Mouse (Mus musculus): Measurements from ENCODE around the gene Hacd1. TPM values are rescaled to one million over a fixed set of nuclear protein-coding genes. Genes with fewer than 3 reads are reported as not detected.
A peak's percentile ranks its signal among the peaks of the same experiment; 100 is the strongest.

Hacd1 gene
- polyA plus RNA-seq, 1 experiment = 95.0 TPM

DNA sequence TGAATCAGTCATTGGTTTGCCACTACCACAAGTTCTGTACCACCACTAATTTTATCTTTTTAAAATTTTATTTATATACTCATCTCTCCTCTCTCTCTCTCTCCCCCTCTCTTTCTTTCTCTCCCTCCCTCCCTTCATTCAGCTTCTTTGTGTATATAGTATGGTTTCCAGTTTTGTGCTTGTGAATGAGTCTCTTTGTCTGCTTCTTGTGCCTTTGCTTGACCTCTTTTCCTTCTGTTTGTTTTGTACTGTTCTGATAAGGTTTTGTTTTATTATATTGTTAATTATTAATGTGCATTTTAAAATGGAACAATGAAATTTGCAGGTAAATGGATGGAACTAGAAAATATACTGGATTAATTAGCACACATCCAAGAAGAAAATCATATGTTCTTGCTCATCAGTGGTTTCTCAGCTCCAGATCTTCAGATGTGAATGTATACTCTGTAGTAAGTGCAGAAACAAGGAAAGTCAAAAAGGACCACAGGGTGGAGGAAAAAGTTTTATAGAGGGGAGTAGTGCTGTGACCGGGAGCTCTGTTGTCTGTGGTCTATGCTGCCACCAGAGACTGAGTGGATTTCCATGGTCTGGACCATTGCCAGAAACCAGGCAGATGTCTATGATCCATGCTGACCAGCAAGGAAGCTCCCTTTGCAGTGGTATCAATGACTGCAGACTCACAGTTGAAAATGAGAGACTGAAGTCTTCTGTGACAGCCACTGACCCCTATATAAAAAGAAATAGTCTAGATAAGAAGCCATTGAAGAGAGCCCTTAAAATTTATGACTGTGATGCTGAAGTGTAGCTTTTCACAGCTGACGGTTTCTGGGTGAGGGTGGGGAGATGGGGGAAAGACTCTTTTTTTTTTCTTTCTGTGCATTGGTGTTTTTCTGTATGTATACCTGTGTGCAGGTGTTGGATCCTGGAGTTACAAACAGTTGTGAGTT lies 10.0 kb upstream of the Hacd1 start:
- H3ac ChIP-seq (ENCODE audit: control insufficient read depth, insufficient read length, low read depth) = no peak overlapping the region
- H3K4me3 ChIP-seq (ENCODE audit: insufficient read depth, poor library complexity, severe bottlenecking) = no peak overlapping the region
- H3K79me2 ChIP-seq (ENCODE audit: control insufficient read depth, insufficient read depth) = no peaks in the 10 kb centered on the region
- no peaks in the 10 kb centered on the region for H3K79me3 ChIP-seq (ENCODE audit: low read depth)
- no peaks in the 10 kb centered on the region for H3K27me3 ChIP-seq (ENCODE audit: control insufficient read depth, insufficient read depth, insufficient read length)
- TF ChIP-seq MAX (IDR thresholded peaks at IDR 0.05) = no peak
- no peaks in the 10 kb centered on the region for H3K36me3 ChIP-seq (ENCODE audit: control insufficient read depth, insufficient read depth)

DNA sequence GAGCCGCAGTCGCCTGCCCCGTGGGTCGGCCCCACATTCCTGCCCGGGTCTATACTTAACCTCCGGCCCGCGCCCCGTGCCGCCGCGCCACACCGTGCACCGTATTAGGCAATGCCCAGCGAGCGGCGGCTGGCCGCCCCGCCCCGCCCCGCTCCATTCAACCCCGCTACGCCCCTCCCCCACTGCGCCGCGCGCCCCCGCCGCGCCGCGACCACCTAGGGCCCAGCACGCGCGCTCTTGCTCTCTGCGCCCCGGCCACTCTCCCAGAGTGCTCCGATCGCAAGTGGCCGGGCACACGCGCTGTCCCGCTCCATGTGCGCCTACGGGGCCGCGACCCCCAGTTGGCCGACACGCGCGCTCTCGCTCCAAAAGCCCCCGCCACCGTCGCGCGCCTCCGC lies 768 bp downstream of the Hacd1 start:
- peak overlapping the region; percentile 84 for H3ac ChIP-seq (ENCODE audit: control insufficient read depth, insufficient read length, low read depth)
- no peaks in the 10 kb centered on the region for H3K36me3 ChIP-seq (ENCODE audit: control insufficient read depth, insufficient read depth)
- H3K4me3 ChIP-seq (ENCODE audit: insufficient read depth, poor library complexity, severe bottlenecking) = peak overlapping the region; percentile 81
- peaks cover 43% of the 10 kb centered on the region for H3K79me2 ChIP-seq (ENCODE audit: control insufficient read depth, insufficient read depth)
- no peaks in the 10 kb centered on the region for H3K27me3 ChIP-seq (ENCODE audit: control insufficient read depth, insufficient read depth, insufficient read length)
- H3K79me3 ChIP-seq (ENCODE audit: low read depth) = peaks cover 38% of the 10 kb centered on the region
- TF ChIP-seq CEBPB (IDR thresholded peaks at IDR 0.05; ENCODE audit: low read depth) (peak; percentile 31), MAX (IDR thresholded peaks at IDR 0.05) (no peak), CTCF (IDR thresholded peaks at IDR 0.05; ENCODE audit: control insufficient read depth, insufficient read depth, insufficient read length) (no peak)

DNA sequence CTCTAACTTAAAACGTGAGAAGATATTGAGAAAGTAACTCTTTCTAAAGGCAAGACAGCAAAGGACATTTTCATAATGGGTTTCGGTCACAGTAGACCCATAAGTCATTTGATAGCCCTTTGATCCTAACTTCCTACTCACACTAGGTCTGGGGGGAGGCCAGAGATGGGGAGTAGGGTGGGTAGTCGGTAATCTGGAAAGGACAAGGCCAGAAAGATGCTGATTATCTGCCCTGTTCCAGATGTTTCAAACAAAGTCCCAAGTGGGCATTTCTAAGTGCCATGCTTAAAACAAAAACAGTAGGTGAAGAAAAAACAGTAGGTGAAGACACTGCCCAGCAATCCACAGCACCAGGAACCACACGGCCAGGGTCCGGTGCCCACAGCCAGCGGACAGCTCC lies 1.2 kb downstream of the Hacd1 start:
- TF ChIP-seq FOSL1 (IDR thresholded peaks at IDR 0.05; ENCODE audit: insufficient read depth, low read length, poor library complexity, severe bottlenecking) = no peak
- no peak for TF ChIP-seq CEBPB (IDR thresholded peaks at IDR 0.05; ENCODE audit: low read depth)
- TF ChIP-seq CTCF (IDR thresholded peaks at IDR 0.05; ENCODE audit: control insufficient read depth, insufficient read depth, insufficient read length) = no peak
- no peak for TF ChIP-seq MYOG (IDR thresholded peaks at IDR 0.05; ENCODE audit: control insufficient read depth, extremely low read depth, insufficient read length)
- no peak for TF ChIP-seq USF1 (IDR thresholded peaks at IDR 0.05; ENCODE audit: low read depth)
- no peak for TF ChIP-seq MAX (IDR thresholded peaks at IDR 0.05)
- TF ChIP-seq MYOD1 (IDR thresholded peaks at IDR 0.05; ENCODE audit: control insufficient read depth, insufficient read length, low read depth) = no peak

DNA sequence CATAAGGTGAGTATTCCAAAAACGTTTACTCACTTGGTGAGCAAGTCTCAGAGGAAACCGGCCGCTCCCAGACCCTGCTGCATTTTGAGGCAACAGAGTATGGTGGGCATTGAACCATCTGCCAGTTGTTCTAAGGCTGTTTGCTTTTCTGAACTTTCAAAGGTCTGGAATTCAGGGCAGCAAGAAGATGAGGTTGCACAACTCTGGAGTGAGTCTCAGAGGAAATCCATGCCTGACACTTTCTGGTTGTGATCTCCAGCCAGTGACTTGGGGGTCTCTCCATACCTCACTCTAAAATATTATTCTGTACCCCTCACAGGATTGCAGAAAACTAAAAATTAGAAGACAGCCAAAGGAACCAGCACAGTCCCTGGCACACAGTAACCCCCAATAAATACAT lies 1.8 kb downstream of the Hacd1 start:
- no peaks in the 10 kb centered on the region for H3K36me3 ChIP-seq (ENCODE audit: control insufficient read depth, insufficient read depth)
- no peaks in the 10 kb centered on the region for H3K27me3 ChIP-seq (ENCODE audit: control insufficient read depth, insufficient read depth, insufficient read length)
- TF ChIP-seq CEBPB (IDR thresholded peaks at IDR 0.05; ENCODE audit: low read depth) (peak; percentile 59), FOSL1 (IDR thresholded peaks at IDR 0.05; ENCODE audit: insufficient read depth, low read length, poor library complexity, severe bottlenecking) (no peak), MYOD1 (IDR thresholded peaks at IDR 0.05; ENCODE audit: control insufficient read depth, insufficient read length, low read depth) (no peak)
- H3K4me3 ChIP-seq (ENCODE audit: insufficient read depth, poor library complexity, severe bottlenecking) = peak overlapping the region; percentile 81
- H3ac ChIP-seq (ENCODE audit: control insufficient read depth, insufficient read length, low read depth) = peak overlapping the region; percentile 13
- peaks cover 54% of the 10 kb centered on the region for H3K79me2 ChIP-seq (ENCODE audit: control insufficient read depth, insufficient read depth)
- H3K79me3 ChIP-seq (ENCODE audit: low read depth) = peaks cover 44% of the 10 kb centered on the region

More for the DNA sequence above, 1.2 kb downstream of the Hacd1 start:
- Histone ChIP-seq H3K4me3 (ENCODE audit: insufficient read depth, poor library complexity, severe bottlenecking) (peak overlapping the region; percentile 81), H3K79me2 (ENCODE audit: control insufficient read depth, insufficient read depth) (peaks cover 48% of the 10 kb centered on the region), H3K27me3 (ENCODE audit: control insufficient read depth, insufficient read depth, insufficient read length) (no peaks in the 10 kb centered on the region), H3ac (ENCODE audit: control insufficient read depth, insufficient read length, low read depth) (peak overlapping the region; percentile 84), H3K79me3 (ENCODE audit: low read depth) (peaks cover 41% of the 10 kb centered on the region), H3K36me3 (ENCODE audit: control insufficient read depth, insufficient read depth) (no peaks in the 10 kb centered on the region)

DNA sequence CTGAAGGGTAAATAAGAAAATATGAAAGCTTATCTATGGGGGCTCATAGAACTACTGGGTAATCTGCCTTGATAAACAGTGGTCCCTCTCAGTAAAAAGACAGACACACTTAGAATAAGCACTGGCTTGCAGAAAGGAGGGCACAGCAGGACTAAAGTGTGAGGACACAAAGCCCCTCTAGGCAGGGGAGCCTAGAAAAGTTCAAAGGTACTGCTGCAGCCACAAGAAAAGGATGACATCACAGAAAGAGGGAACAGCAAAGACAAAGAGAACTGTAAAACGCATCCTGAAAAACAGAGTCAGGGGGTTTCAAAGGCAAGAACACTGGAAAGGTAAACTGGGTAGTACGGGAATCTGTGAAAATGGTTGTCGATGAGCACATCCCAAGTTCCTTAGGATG lies 2.3 kb downstream of the Hacd1 start:
- Histone ChIP-seq H3K79me2 (ENCODE audit: control insufficient read depth, insufficient read depth) (peaks cover 59% of the 10 kb centered on the region), H3K36me3 (ENCODE audit: control insufficient read depth, insufficient read depth) (no peaks in the 10 kb centered on the region), H3K79me3 (ENCODE audit: low read depth) (peaks cover 49% of the 10 kb centered on the region), H3K4me3 (ENCODE audit: insufficient read depth, poor library complexity, severe bottlenecking) (no peak overlapping the region), H3K27me3 (ENCODE audit: control insufficient read depth, insufficient read depth, insufficient read length) (no peaks in the 10 kb centered on the region), H3ac (ENCODE audit: control insufficient read depth, insufficient read length, low read depth) (no peak overlapping the region)
- no peak for TF ChIP-seq MYOD1 (IDR thresholded peaks at IDR 0.05; ENCODE audit: control insufficient read depth, insufficient read length, low read depth)

DNA sequence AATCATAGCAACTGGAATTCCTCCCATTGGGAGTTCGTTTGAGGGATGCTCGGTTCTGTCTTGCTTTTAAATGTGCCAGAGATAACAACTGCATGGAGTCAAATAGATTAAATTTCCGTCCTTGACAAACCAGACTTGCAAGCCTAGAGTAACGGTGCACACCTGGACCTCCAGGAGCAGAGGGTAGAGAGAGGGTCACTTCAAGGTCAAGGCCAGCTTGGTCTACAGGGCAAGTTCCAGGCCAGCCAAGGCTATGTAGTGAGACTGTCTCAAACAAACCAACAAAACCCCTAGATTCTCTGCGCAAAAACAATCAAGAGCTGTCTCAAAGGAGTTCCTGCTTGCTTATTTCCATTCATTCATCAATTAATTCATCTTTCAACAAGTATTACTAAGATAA lies 7.1 kb downstream of the Hacd1 start:
- peaks cover 5% of the 10 kb centered on the region for H3K36me3 ChIP-seq (ENCODE audit: control insufficient read depth, insufficient read depth)

More for the DNA sequence above, 7.1 kb downstream of the Hacd1 start:
- Histone ChIP-seq H3K27me3 (ENCODE audit: control insufficient read depth, insufficient read depth, insufficient read length) (no peaks in the 10 kb centered on the region), H3K79me2 (ENCODE audit: control insufficient read depth, insufficient read depth) (peaks cover 84% of the 10 kb centered on the region), H3K79me3 (ENCODE audit: low read depth) (peaks cover 69% of the 10 kb centered on the region), H3K4me3 (ENCODE audit: insufficient read depth, poor library complexity, severe bottlenecking) (no peak overlapping the region), H3ac (ENCODE audit: control insufficient read depth, insufficient read length, low read depth) (no peak overlapping the region)
- TF ChIP-seq FOSL1 (IDR thresholded peaks at IDR 0.05; ENCODE audit: insufficient read depth, low read length, poor library complexity, severe bottlenecking) (no peak), MAX (IDR thresholded peaks at IDR 0.05) (no peak), MYOD1 (IDR thresholded peaks at IDR 0.05; ENCODE audit: control insufficient read depth, insufficient read length, low read depth) (no peak), MYOG (IDR thresholded peaks at IDR 0.05; ENCODE audit: control insufficient read depth, extremely low read depth, insufficient read length) (no peak), USF1 (IDR thresholded peaks at IDR 0.05; ENCODE audit: low read depth) (no peak), CTCF (IDR thresholded peaks at IDR 0.05; ENCODE audit: control insufficient read depth, insufficient read depth, insufficient read length) (no peak), CEBPB (IDR thresholded peaks at IDR 0.05; ENCODE audit: low read depth) (no peak)

Measured in C2C12 (cell line).